Mouse (Mus musculus): ENCODE results near the gene Exoc6. TPM values are rescaled to one million over a fixed set of nuclear protein-coding genes. Genes with fewer than 3 reads are reported as not detected.

Gene Exoc6
- total and polyA plus RNA-seq, 3 experiments: 30.2 to 41.2 TPM; not detected in 1

- DNase-seq (ENCODE audit: low read depth, low spot score): no peak
- Histone ChIP-seq H3K79me2 (ENCODE audit: control insufficient read depth, insufficient read depth, low read length, poor library complexity) (no peaks in the 10 kb centered on the region), H3K9me3 (replicated peaks; ENCODE audit: insufficient read depth, low read length) (no peaks in the 10 kb centered on the region), H3K27me3 (ENCODE audit: control insufficient read depth in 1 of 2, insufficient read depth in 2 of 2, low read length in 2 of 2) (peaks cover 0 to 3% of the 10 kb centered on the region in 2 experiments; a peak in 2 of 4 replicates), H3K4me1 (ENCODE audit: control insufficient read depth in 1 of 2, insufficient read depth in 2 of 2, low read length in 2 of 2) (0 out of 4 replicates have a peak, but pooled peaks cover 0 to 2% of the 10 kb centered on the region in 2 experiments), H3K27ac (ENCODE audit: control insufficient read depth, low read depth, low read length) (no peak overlapping the region), H3K4me3 (ENCODE audit: control insufficient read depth in 1 of 2, insufficient read depth in 1 of 2, low read depth in 2 of 2, low read length in 2 of 2) (no peak overlapping the region), H3K9ac (ENCODE audit: control insufficient read depth, low read depth, low read length, poor library complexity, severe bottlenecking) (no peak overlapping the region), H3K36me3 (ENCODE audit: control insufficient read depth in 1 of 2, insufficient read depth in 2 of 2, low read length in 2 of 2) (peaks cover 0 to 2% of the 10 kb centered on the region in 2 experiments; a peak in 1 of 4 replicates)
- no peak for TF ChIP-seq CHD1 (IDR thresholded peaks at IDR 0.05; ENCODE audit: low read depth, low read length)
- TF ChIP-seq CHD2 (IDR thresholded peaks at IDR 0.05; ENCODE audit: low read length): no peak
- peak; percentile 30; the same call in 1 of the 2 replicates for TF ChIP-seq GATA1 (IDR thresholded peaks at IDR 0.05; ENCODE audit: low read depth, low read length)
- TF ChIP-seq TCF12 (IDR thresholded peaks at IDR 0.05; ENCODE audit: low read depth, low read length): peak; percentile 37; the same call in 1 of the 2 replicates
- TF ChIP-seq EP300 (IDR thresholded peaks at IDR 0.05; ENCODE audit: low read depth in 1 of 2, low read length in 2 of 2): peak; percentile 8 to 32; a peak in 1 of 4 replicates
These were observed 152.3 kb downstream of the Exoc6 start for GRCm38 (mm10) chr19:37702377-37703076.

GRCm38 (mm10) chr19:37703902-37704509, 153.8 kb downstream of the Exoc6 start:
- H3K27me3 ChIP-seq (ENCODE audit: control insufficient read depth in 1 of 2, insufficient read depth in 2 of 2, low read length in 2 of 2): peaks cover 0 to 3% of the 10 kb centered on the region in 2 experiments; a peak in 2 of 4 replicates

GRCm38 (mm10) chr19:37705722-37706121, 155.5 kb downstream of the Exoc6 start:
- H3K27ac ChIP-seq (ENCODE audit: control insufficient read depth, low read depth, low read length): no peak overlapping the region
- peaks cover 0 to 2% of the 10 kb centered on the region in 2 experiments; a peak in 1 of 4 replicates for H3K36me3 ChIP-seq (ENCODE audit: control insufficient read depth in 1 of 2, insufficient read depth in 2 of 2, low read length in 2 of 2)
- H3K4me1 ChIP-seq (ENCODE audit: control insufficient read depth in 1 of 2, insufficient read depth in 2 of 2, low read length in 2 of 2): 0 out of 4 replicates have a peak, but pooled peaks cover 0 to 2% of the 10 kb centered on the region in 2 experiments
- no peak for DNase-seq (ENCODE audit: low read depth, low spot score)
- TF ChIP-seq ZNF384 (IDR thresholded peaks at IDR 0.05; ENCODE audit: low read depth, low read length) (no peak), EP300 (IDR thresholded peaks at IDR 0.05; ENCODE audit: low read depth in 1 of 2, low read length in 2 of 2) (no peak), GABPA (IDR thresholded peaks at IDR 0.05; ENCODE audit: low read depth, low read length) (no peak), RAD21 (IDR thresholded peaks at IDR 0.05; ENCODE audit: low read depth, low read length) (no peak), ZKSCAN1 (IDR thresholded peaks at IDR 0.05; ENCODE audit: low read depth, low read length) (no peak)
- H3K79me2 ChIP-seq (ENCODE audit: control insufficient read depth, insufficient read depth, low read length, poor library complexity): no peaks in the 10 kb centered on the region
- no peaks in the 10 kb centered on the region for H3K9me3 ChIP-seq (replicated peaks; ENCODE audit: insufficient read depth, low read length)
- H3K27me3 ChIP-seq (ENCODE audit: control insufficient read depth in 1 of 2, insufficient read depth in 2 of 2, low read length in 2 of 2): peaks cover 0 to 3% of the 10 kb centered on the region in 2 experiments; a peak in 2 of 4 replicates
- no peak overlapping the region for H3K9ac ChIP-seq (ENCODE audit: control insufficient read depth, low read depth, low read length, poor library complexity, severe bottlenecking)
- no peak overlapping the region for H3K4me3 ChIP-seq (ENCODE audit: control insufficient read depth in 1 of 2, insufficient read depth in 1 of 2, low read depth in 2 of 2, low read length in 2 of 2)

More at GRCm38 (mm10) chr19:37703902-37704509, 153.8 kb downstream of the Exoc6 start:
- H3K4me3 ChIP-seq (ENCODE audit: control insufficient read depth in 1 of 2, insufficient read depth in 1 of 2, low read depth in 2 of 2, low read length in 2 of 2): no peak overlapping the region
- no peak for TF ChIP-seq MAX (IDR thresholded peaks at IDR 0.05; ENCODE audit: low read length)
- TF ChIP-seq TCF12 (IDR thresholded peaks at IDR 0.05; ENCODE audit: low read depth, low read length): no peak
- peak; percentile 71 for TF ChIP-seq ZC3H11A (IDR thresholded peaks at IDR 0.05; ENCODE audit: low read depth, low read length)
- no peak for TF ChIP-seq ETS1 (IDR thresholded peaks at IDR 0.05; ENCODE audit: low read depth, low read length)
- peak; percentile 86 to 93 (median 93) for TF ChIP-seq CTCF (IDR thresholded peaks at IDR 0.05 in 2 of 3, conservative IDR thresholded peaks at IDR 0.05 in 1 of 3; ENCODE audit: control insufficient read depth in 1 of 3, insufficient read depth in 1 of 3, low read depth in 2 of 3, low read length in 3 of 3, poor library complexity in 1 of 3, severe bottlenecking in 1 of 3)
- TF ChIP-seq RAD21 (IDR thresholded peaks at IDR 0.05; ENCODE audit: low read depth, low read length): peak; percentile 88
- peak; percentile 92 for TF ChIP-seq SMC3 (IDR thresholded peaks at IDR 0.05; ENCODE audit: low read depth, low read length)
- no peak overlapping the region for H3K9ac ChIP-seq (ENCODE audit: control insufficient read depth, low read depth, low read length, poor library complexity, severe bottlenecking)
- H3K27ac ChIP-seq (ENCODE audit: control insufficient read depth, low read depth, low read length): no peak overlapping the region
- no peaks in the 10 kb centered on the region for H3K79me2 ChIP-seq (ENCODE audit: control insufficient read depth, insufficient read depth, low read length, poor library complexity)
- DNase-seq (ENCODE audit: low read depth, low spot score): peak; percentile 61
- no peaks in the 10 kb centered on the region for H3K9me3 ChIP-seq (replicated peaks; ENCODE audit: insufficient read depth, low read length)
- H3K4me1 ChIP-seq (ENCODE audit: control insufficient read depth in 1 of 2, insufficient read depth in 2 of 2, low read length in 2 of 2): 0 out of 4 replicates have a peak, but pooled peaks cover 0 to 2% of the 10 kb centered on the region in 2 experiments
- peaks cover 0 to 2% of the 10 kb centered on the region in 2 experiments; a peak in 1 of 4 replicates for H3K36me3 ChIP-seq (ENCODE audit: control insufficient read depth in 1 of 2, insufficient read depth in 2 of 2, low read length in 2 of 2)
